Mouse (Mus musculus) right cerebral cortex, postnatal 25 days (tissue): ENCODE measurements around the gene Nup93.
"Not testable (repeated sequence)": the region's sequence is repeated elsewhere in the genome, so short reads cannot be mapped to it uniquely, and the experiment has no call there.

Source experiments
- DNase-seq: peaks from one replicate; pipeline ENCODE4 v3.0.0; 2022

Nup93 gene

GRCm38 (mm10) chr8:94214252-94215173 is at the start of gene Nup93:
Gene Nup93 (plus strand): TSS chr8:94214564.
- peak; percentile 96 for DNase-seq

DNA sequence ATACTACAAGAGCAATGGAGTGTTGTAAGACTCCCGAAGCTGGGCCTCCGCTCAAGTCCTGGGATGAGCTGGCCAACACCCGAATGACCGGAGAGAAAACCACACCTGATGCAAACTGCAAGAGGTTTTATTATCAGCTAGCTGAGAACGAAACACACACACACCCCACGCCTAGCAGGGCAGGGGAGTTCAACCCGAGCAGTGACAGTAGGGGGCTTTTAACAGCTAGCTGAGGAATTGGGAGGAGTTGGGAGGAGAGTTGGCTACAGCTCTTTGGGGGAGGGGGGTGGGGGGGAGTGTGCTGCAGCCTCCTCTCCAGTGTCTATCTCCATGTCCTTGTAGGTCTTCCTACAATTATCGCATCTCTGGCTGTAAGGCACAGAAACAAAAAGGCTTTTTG is 48.6 kb upstream of the Nup93 start:
- DNase-seq, result not testable (repeated sequence)

DNA sequence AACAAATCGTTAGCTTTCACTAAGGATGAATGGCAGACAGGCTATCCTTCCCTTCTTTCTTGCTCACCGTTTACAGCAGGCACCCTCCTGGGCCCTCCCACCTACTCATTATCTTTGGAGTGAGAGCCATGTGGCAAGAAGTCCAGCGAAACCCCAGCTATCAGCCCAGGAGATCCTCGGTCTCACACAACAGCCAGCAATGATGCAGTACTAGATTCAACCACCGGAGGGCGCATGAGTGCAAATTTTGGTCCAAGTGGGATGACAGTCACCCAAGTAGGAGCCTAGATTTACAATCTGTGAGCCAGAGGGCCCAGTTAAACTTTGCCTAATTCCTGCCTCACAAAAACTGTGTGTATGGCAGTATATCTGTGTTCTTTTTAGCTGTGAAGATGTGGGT is 47.1 kb upstream of the Nup93 start:
- DNase-seq, result peak; percentile 87

DNA sequence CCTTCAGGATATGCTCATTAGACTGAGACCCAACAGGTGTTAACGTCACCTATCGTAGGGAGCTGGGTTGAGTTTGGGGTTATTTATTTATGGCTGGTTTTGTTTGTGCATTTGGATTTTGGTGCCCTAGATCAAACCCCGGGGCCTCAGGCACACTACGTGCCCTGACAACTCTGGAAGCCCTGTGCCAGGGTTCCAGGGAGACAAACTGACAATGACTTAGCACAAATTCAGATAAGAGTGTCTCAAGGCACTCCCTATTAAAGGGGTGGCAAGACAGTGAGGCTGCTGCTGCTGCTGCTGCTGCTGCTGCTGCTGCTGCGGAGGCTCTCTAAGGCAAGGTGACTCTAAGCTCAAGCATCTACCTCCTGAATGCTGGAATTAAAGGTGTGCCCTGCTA is 44.8 kb upstream of the Nup93 start:
- DNase-seq, result no peak

- DNase-seq, result no peak
Observed at GRCm38 (mm10) chr8:94171321-94171755, 43.0 kb upstream of the Nup93 start.

- peak; percentile 61 for DNase-seq
Observed at GRCm38 (mm10) chr8:94172075-94172808, 42.1 kb upstream of the Nup93 start, which contains the start of gene Mt2. Gene Mt2 (plus strand): TSS chr8:94172664.

DNA sequence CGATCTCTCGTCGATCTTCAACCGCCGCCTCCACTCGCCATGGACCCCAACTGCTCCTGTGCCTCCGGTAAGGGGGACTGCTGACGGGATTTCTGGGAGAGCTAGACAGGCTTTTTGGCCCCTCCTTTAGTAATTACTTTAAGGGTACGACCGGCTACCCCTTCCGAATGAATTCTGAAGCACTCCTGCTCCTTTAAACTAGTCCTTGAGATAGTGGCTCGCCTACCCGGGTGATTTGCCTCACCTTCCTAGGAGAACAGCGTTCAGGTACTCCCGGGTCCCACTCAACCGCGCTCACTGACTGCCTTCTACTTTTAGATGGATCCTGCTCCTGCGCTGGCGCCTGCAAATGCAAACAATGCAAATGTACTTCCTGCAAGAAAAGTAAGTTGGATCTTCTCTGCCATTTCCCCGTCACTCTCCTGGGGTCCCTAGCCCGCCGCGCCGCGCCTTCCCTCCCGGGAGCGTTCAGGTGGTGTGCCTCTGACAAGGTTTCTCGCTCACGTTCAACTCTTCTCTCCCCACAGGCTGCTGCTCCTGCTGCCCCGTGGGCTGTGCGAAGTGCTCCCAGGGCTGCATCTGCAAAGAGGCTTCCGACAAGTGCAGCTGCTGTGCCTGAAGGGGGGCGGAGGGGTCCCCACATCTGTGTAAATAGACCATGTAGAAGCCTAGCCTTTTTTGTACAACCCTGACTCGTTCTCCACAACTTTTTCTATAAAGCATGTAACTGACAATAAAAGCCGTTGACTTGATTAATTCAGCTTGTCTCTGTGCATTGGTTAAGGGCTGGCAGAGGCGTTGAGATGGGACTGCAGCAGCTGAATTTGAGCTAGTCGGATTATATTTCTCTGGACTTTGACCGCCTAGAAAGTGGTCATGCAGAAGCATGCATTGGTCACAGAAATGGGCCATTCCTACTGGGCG is 41.3 kb upstream of the Nup93 start:
- no peak for DNase-seq

DNA sequence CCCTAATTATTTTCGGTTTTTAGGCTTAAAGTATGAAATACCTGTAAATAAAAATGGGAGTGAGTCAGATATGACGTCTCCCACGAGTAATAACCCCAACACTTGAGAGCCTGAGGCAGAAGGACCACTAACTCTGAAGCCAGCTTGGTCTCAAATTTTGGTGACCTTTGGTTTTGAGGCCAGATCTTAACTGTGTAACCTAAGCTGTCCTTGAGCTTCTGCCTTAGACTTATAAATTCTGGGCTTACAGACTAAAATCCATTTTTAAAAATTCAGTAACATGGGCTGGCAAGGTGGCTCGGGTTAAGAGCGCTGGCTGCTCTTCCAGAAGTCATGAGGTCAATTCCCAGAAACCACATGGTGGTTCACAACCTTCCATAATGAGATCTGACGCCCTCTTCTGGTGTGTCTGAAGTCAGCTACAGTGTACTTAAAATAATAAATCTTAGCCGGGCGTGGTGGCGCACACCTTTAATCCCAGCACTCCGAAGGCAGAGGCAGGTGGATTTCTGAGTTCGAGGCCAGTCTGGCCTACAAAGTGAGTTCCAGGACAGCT is 40.4 kb upstream of the Nup93 start:
- no peak for DNase-seq

DNA sequence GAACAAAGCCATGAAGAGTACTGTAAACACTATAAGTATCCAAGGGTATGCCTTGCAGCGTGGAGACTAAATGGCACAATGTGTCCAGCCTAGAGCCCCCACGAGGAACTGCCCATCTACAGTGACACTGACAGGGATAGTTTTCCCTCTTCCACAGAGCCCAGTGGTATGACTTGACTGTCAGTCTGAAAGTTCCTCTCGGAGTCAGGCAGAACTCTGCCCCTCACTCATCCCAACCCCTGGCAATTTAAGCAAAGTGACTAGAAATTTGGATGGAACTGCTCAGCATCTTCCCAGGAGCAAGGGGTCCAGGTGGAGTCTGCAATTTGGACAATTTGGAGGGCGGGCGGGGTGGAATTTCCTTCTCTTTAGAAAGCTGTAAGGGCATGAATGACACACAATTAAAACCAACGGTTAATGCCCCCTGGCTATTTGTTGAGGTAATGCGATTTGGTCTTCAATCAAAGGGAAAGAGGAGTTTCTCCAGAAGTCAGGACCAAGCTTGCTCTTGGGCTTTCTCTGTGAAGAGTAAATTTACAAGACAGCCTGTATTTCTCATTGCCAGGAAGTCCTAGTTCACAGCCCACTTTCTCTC is 39.6 kb upstream of the Nup93 start:
- no peak for DNase-seq

DNA sequence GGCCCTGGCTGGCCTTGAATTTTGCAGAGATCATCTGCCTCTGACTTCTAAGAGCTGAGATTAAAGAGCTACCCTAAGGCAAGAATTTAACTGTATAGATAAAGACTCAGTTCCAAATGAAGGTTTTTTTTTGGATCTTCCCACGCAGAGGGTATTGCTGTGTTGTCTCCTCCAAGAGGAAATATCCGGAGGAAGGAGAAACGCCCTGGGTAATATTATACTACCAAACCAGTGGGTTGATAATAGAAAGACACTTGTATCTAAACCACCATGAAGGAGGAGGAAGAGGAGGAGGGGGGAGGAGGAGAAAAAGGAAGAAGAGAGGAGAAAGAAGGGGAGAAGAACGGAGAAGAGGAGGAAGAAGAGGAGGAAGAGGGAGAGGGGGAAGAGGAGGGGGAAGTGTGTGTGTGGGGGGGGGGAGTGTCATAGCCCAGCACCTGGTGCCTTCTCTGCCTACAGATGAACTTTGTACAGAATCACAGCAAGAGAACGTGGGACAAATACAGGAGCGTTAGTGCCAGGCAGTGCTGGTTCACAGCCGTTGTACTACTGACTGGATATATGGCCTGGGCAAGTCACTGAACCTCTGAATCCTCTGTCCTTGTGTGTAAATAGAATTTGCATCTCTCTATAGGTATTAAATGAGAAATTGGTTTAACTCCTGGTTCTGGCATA is 36.5 kb upstream of the Nup93 start:
- DNase-seq, result no peak

DNA sequence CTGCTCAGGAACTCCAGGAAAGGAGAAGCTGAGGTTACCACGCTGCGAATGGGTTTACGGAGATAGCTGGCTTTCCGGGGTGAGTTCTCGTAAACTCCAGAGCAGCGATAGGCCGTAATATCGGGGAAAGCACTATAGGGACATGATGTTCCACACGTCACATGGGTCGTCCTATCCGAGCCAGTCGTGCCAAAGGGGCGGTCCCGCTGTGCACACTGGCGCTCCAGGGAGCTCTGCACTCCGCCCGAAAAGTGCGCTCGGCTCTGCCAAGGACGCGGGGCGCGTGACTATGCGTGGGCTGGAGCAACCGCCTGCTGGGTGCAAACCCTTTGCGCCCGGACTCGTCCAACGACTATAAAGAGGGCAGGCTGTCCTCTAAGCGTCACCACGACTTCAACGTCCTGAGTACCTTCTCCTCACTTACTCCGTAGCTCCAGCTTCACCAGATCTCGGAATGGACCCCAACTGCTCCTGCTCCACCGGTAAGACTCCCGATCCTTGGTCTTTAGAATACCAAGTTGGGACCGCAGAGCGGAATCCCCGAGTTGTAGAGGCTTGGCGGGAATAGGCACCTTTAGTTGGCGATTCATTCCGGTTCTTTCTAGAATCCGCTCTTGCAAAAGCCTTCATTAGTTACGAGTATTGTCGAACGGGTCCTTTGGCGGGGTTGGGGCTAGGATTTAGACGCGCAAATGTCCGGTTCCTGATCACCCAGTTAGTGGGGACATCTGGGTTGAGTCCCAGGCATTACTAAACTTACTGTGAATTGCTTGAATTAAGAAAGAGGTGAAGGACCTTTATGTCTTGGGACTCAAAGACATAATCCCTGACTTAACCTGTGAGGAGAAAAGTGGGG is 35.3 kb upstream of the Nup93 start, which contains the start of gene Mt1:
Gene Mt1 (plus strand): TSS at position 226 of the 856 bp plus-strand sequence.
- DNase-seq, result peak; percentile 85

GRCm38 (mm10) chr8:94179713-94180560 is 34.4 kb upstream of the Nup93 start:
- peak; percentile 25 for DNase-seq

DNA sequence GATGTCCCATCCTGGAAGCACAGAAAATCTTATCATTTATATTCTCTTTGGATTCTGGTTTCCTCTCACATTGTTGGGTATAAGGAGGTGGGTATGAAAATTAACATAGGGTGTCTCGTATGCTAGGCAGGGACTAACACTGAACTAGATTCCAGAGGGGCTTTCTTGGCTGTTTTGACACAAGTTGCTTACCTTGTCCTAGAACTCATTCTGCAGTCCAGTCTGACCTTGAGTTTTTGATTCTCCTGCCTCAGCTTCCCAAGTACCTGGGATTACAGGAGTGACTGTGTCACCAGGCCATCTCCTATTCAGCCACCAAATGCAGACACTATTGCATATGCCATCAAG is 33.8 kb upstream of the Nup93 start:
- DNase-seq, result no peak

GRCm38 (mm10) chr8:94182055-94182929 is 32.1 kb upstream of the Nup93 start:
- DNase-seq, result no peak

DNA sequence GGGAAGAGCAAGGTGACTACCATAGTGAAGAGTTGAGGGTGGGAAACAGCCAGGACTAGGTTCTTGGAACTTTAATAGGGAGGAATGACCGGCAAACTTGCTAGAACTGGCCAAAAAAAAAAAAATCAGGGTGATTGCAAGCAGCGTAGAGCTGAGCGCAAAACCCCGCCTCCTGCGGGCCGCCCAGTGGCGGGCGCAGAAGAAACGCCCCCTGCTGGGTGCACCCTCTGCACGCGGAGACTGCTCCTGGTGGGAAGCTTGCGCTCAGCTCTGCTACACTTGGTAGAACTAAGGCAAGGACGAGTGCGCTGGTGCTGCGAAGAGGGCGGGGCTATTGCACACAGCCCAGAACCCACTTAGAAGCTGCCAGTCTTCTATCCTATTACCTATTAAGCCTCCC is 31.2 kb upstream of the Nup93 start:
- peak; percentile 65 for DNase-seq

DNA sequence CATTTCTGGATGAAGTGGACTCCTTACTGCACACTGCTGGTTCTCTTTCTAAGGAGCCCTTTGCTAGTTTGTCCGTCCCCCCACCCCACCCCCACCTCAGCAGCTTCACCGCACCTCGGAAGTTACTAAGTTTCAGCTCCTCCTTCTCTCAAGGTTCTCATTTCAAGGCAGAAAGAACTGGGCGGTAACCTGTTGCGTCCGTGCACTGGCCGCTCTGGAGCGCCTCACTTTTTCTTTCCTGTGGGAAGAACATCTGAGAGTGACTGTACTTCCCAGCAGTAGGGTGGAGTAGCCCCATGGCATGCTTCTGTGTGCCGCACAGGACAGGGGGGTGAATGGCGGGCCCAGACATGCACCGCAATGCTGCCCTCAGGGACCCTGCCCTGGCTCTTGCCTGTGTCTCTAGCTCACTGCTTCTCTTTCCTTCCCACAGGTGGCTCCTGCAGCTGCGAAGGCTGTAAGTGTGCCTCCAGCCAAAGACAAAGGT is 30.0 kb upstream of the Nup93 start:
- DNase-seq, result no peak

DNA sequence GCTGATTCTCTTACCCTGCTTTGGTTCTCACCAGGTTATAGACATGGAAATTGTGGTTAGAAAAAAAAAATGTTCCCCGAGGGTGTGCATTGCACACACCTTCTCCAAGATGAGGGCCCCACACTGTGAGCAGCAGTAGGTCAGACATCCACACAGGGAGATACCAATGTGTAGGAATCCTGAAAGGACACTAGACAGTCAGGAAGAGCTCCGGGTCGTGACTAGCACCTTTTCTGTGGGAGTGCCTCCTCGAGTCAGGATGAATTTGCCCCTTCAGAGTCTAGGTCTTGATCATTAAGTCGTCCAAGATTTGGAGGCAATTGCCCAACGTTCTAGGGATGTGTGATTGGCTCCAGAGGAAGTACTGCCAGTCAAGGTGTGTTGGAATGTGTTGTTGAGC is 28.6 kb upstream of the Nup93 start:
- DNase-seq, result no peak

DNA sequence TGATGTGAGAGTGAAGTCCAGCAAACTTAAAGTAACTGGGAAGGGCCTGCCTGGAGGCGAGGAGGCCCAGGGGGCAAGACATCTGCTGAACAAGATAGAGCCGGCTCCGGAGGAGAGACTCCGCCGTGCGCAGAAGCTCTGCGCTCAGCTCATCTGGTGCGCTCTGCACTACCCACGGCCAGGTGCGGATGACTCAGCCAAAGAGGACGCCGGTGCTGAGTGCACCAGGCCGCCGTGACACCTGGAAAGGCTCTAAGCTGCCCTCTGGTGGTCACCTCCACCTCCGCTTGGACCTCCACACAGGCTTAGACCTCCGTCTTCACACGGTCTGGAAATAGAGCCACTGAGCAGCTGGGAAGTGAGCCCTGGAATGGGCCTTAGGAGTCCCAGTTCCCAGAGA is 27.8 kb upstream of the Nup93 start:
- peak; percentile 38 for DNase-seq
